Mouse (Mus musculus) left cerebral cortex, postnatal 36 days (tissue): Measurements from ENCODE around the gene Dennd5b. TPM values are rescaled to one million over a fixed set of nuclear protein-coding genes. Genes with fewer than 3 reads are reported as not detected.
"Not testable (repeated sequence)": the region's sequence is repeated elsewhere in the genome, so short reads cannot be mapped to it uniquely, and the experiment has no call there.

Source experiments
- DNase-seq, 2 experiments: peaks; one replicate each; pipeline ENCODE4 v3.0.0; 2021 to 2022; ENCODE audit warnings: low spot score in 2 of 2, mixed read lengths in 1 of 2
- intact Hi-C: fragments of 180-260 bp; cut with DNase I; formaldehyde crosslinking; loops from one replicate; pipeline ENCODE4 v1.15.1; 2025
- total RNA-seq, 2 experiments: library from RNA; stranded (reverse); gene quantifications; 2 replicates each; pipeline ENCODE4 v1.2.3; 2021

Dennd5b gene
- 10 to 100 TPM; 59.9 to 68.9 TPM for total RNA-seq

DNA sequence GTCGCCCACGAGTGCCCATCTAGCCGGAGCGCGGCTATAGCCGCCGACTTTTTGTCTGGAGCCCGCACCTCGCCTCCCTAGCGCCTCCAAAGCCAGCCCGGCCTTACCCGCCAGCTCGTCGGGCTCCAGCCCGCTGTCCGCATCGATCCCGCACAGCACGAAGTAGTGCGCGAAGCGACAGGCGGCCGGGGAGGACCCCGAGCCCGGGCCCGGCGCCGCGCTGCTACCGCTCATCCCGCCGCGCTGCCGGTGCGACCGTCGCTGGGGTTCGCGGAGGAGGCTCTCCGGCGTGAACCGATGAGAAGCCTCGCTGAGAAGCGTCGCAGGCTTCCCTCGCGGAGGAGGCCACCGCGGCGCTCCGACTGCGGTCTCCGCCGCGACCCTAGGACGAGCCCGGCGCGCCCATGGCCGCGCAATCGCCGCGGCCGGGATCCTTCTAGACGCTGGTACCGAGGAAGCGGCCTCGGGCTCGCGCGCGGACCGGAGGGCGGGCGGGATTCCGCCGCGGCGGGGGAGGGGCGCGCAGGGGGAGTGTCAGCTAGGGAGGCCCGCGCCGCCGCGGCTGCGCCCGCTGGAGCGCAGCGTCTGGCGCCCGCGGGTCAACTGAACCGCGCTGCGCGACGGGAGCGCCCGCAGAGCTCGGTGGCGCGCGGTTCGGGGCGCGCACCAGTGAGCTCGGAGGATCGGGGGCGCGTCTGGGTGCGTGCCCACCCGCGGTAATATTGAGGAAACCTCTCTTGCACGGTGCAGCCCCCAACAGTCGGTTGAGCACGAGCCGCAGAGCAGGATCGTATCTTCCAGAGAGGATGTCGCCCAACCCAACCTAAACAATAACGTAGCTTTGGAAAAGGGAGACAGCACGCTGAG is at the start of gene Dennd5b:
TSS of gene Dennd5b (minus strand) at position 605 of the 867 bp plus-strand sequence.
- peak; percentile 82 to 89 for DNase-seq
- intact Hi-C loops: loop anchor here (5.0 kb wide), 2 partner anchors 44 to 154 kb away; partner anchors contain the start of gene Sinhcaf

GRCm38 (mm10) chr6:149148436-149149229 is 47.2 kb upstream of the Dennd5b start:
- intact Hi-C loops: no loop called here
- DNase-seq: no peak

DNA sequence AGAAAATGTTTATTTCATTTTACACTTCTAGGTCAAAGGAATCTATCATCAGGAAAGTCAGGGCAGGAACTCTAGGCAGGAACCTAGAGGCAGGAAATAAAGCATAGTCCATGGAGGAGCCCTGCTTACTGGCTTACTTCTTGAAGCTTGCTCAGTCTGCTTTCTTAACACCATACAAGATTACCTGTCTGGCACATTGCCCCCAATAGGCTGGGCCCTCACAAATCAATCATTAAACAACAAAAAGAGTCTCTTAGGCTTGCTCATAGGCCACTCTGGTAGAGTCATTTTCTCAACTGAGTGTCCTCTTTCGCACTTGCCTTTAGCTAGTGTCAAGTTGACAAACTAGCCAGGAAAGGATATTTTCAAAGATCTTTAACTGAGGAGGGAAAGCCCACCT is 43.7 kb upstream of the Dennd5b start:
- DNase-seq: no peak
- intact Hi-C loops: no loop called here

GRCm38 (mm10) chr6:149141393-149142173 is 40.1 kb upstream of the Dennd5b start:
- intact Hi-C loops: no loop called here
- peak; percentile 71 to 73 for DNase-seq

- intact Hi-C loops: no loop called here
- DNase-seq: no peak
Observed at GRCm38 (mm10) chr6:149139471-149139870, 38.0 kb upstream of the Dennd5b start, which contains the start of gene Etfbkmt. Gene Etfbkmt (plus strand): TSS chr6:149139849.

DNA sequence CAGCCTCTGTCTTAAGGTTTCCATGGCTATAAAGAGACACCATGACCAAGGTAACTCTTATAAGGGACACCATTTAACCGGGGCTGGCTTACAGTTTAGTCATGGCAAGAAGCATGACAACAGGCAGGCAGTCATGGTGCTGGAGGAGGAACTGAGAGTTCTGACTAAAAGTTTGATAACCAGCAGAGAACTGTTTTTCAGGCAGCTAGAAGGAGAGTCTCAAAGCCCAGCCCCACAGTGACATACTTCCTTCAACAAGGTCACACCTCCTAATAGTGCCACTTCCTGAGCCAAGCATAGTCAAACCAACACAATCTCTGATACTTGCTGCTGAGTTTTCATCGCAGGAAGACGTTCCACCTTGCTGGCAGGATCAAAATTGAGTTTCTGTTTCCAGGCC is 37.5 kb upstream of the Dennd5b start:
- intact Hi-C loops: no loop called here
- DNase-seq: no peak

- intact Hi-C loops: no loop called here
- DNase-seq: no peak
Observed at GRCm38 (mm10) chr6:149137936-149138335, 36.5 kb upstream of the Dennd5b start.

- intact Hi-C loops: no loop called here
- DNase-seq: no peak
Observed at GRCm38 (mm10) chr6:149135631-149136030, 34.2 kb upstream of the Dennd5b start.

DNA sequence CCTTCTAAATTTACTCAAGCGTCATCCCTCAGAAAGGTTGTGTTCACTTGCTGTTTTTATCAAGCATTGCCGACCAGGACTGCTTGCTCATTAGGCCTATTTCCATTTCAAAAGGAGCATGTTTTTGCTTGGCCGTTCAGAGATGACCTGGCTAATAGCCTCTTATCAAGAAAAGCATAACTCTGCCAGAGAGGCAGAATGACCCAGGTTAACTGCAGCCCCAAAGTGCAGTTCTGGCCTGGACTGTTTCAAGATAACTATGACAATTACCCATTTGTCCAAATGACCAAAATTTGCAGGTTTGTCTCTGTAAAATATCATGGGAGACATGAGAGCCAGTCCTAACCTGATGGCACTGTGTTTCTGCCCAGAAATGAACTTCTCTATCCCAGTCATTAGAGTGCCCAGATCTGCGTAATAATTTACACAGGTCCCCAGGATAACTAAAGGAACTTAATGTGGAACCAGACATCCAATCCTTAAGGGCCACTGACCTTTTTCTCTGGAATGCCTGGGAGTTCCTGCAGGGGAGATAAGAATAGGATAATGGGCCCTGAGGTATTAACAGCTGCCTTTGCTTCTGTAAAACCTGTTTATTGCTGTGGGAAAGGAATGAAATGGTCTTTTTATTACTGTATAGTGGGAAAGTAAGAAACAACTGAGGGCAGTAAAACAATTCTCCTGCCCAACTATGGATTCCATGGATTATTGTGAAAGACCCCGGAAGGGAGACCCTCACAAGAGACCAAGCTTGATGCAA is 33.1 kb upstream of the Dennd5b start:
- intact Hi-C loops: loop anchor here (5.0 kb wide), 1 partner anchor 243 kb away; no protein-coding TSS in a partner anchor
- DNase-seq: no peak

DNA sequence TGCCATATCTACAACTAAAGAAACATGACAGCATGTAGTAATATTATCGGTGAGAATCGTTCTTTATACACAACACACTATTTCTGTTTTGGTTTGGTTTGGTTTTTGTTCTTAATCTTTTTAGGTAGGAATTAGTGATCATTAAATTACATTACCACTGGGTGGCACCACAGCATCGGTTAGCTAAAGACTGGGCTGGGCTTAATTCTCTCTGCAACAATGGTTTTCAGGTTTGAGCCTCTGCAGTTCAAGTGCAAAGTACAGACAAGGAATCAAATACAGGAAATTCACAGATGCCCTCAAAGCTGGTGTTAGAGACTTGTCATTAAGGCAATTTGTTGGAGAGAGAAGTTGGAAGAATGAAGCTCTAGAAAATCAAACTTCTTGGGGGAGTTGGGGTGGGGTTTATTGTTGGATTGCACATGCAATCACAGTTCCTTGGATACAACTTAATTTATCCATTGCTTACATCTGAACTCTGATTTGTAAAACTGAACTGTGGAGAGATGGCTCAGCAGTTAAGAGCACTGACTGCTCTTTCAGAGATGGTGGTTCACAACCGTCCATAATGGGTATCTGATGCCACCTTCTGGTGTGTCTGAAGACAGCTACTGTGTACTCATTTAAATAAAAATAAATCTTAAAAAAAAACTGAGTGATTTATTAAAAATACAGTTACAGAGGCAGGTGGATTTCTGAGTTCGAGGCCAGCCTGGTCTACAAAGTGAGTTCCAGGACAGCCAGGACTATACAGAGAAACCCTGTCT is 31.0 kb upstream of the Dennd5b start:
- DNase-seq: no peak
- intact Hi-C loops: loop anchor here (5.0 kb wide), 1 partner anchor 245 kb away; no protein-coding TSS in a partner anchor

DNA sequence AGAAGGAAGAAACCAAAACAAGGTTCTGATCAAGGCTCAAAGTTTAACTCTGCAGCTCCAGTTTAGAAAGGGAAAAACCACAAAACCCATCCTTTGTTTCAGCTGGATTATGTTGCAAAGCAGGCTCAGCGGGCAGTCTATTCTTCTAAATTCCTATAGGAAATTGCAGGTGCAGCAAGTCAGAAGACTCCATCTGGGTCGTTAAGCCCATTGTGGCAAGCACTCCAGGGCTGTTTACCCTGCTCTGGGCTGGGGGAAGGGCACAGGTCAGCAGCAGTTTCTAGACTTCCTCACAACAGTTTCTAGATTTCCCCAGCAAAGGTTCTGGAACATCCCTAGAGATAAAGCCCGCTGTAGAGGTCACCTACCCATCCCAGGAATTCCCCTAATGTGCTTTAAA is 29.6 kb upstream of the Dennd5b start:
- intact Hi-C loops: loop anchor here (5.0 kb wide), 1 partner anchor 246 kb away; no protein-coding TSS in a partner anchor
- DNase-seq: no peak

DNA sequence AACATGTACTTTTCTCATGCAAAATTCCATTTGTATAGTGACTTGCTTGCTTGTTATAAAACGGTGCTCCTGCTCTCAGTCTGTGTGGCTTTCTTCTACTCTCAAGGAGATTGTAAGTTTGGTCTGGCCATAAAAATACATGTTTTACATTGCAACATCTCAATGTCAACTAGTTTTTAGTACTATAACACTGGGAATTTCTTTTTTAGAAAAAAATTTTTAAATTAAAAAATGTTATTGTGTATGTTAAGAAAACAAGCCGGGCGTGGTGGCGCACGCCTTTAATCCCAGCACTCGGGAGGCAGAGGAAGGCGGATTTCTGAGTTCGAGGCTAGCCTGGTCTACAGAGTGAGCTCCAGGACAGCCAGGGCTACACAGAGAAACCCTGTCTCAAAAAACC is 28.4 kb upstream of the Dennd5b start, which contains the start of gene Gm10203:
TSS of gene Gm10203 (plus strand) at position 301 of the 400 bp plus-strand sequence.
- intact Hi-C loops: loop anchor here (5.0 kb wide), 1 partner anchor 247 kb away; no protein-coding TSS in a partner anchor
- DNase-seq: not testable (repeated sequence)

GRCm38 (mm10) chr6:149126675-149127074 is 25.2 kb upstream of the Dennd5b start:
- intact Hi-C loops: no loop called here
- peak in 1 of 2 experiments; percentile 10 for DNase-seq

- intact Hi-C loops: no loop called here
- no peak for DNase-seq
Observed at GRCm38 (mm10) chr6:149123042-149123441, 21.6 kb upstream of the Dennd5b start.

- peak; percentile 8 to 21 for DNase-seq
Observed at GRCm38 (mm10) chr6:149119853-149120252, 18.4 kb upstream of the Dennd5b start.

DNA sequence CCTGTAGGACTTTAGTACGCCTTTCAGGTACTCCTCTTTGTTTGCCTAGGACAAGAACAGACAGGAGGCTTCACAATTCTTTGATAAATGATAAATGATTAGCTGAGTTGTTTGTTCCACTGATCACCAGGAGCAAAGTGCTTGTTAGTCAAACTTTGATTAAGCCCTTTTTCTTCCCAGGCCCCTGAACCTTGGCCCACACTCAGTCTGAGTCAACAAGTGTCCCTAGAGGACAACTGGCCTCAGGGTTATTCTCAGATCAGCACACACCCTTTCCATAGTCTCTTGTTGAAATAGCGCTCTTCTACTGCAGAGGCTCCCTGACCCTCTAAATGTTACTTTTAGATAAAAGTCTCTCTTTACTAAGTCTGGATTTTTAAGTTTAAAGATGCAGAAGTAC is 17.5 kb upstream of the Dennd5b start:
- intact Hi-C loops: loop anchor here (5.0 kb wide), 1 partner anchor 62 kb away; no protein-coding TSS in a partner anchor
- DNase-seq: no peak

More at GRCm38 (mm10) chr6:149119853-149120252, 18.4 kb upstream of the Dennd5b start:
- intact Hi-C loops: loop anchor here (2.0 to 5.0 kb wide), 2 partner anchors 63 to 109 kb away; no protein-coding TSS in a partner anchor

DNA sequence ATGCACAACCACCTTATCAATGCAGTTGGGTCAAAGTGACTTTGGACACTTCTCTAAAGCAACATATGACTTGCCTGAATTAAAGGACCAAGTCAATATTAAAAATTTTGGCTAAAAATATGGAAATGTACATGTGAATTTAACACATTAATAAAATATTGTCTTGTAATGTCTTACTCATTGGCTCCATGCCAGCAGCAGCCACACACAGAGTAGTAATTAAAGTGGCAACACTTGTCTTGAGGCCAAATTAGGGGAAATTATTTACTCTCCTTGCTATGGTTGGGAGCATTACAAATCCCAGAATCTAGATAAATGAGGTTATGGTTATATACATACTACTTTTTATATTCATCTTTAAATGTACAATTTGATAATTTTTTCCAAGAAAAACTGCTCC is 15.5 kb upstream of the Dennd5b start:
- intact Hi-C loops: loop anchor here (5.0 kb wide), 1 partner anchor 60 kb away; no protein-coding TSS in a partner anchor
- DNase-seq: no peak

DNA sequence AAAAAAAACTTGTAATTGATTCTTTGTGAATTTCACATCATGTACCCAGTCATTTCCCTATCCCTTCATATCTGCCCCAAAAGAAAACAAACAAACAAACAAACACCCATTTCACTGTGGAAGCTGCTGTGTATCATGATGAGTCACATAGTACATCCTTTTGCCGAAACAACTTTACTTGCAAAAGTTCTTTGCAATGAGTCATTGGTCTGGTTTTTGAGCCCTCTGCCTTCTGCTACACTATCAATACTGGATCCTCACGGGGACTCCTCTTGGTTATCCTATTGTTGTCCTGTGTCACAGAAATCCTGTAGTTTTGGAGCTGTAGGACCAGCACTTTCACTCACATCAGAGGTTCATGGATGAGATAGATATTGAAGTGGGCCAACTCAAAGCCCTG is 7.4 kb upstream of the Dennd5b start:
- DNase-seq: no peak
- intact Hi-C loops: no loop called here
